Mouse (Mus musculus) ES-Bruce4 (cell line): ENCODE measurements around the gene Olfr228.

Experiments used
- CTCF ChIP-seq: IDR thresholded peaks from one replicate; pipeline ENCODE4 v1.8.1; 2011; ENCODE audit warnings: low read depth, low read length
- EP300 ChIP-seq: IDR thresholded peaks from 2 replicates; pipeline ENCODE4 v1.6.1; 2011; ENCODE audit warnings: low read depth, low read length; ENCODE audit not compliant: insufficient read depth
- POLR2A ChIP-seq: IDR thresholded peaks from one replicate; pipeline ENCODE4 v1.8.1; 2011; ENCODE audit warnings: low read length; ENCODE audit not compliant: insufficient read depth

GRCm38 (mm10) chr2:86508161-86508560 lies 21.0 kb upstream of the Olfr228 start, which contains the start of gene Olfr1076:
- TF ChIP-seq POLR2A = no peak
- no peak for TF ChIP-seq CTCF
- no peak for TF ChIP-seq EP300
